Mouse (Mus musculus) myocyte (in vitro differentiated cells): ENCODE results near the gene Trip12. TPM values are rescaled to one million over a fixed set of nuclear protein-coding genes. Genes with fewer than 3 reads are reported as not detected.

ENCODE experiments used
- H3K27me3 ChIP-seq: one replicate; pipeline ENCODE4 v1.6.1; 2011; ENCODE audit not compliant: control insufficient read depth, insufficient read depth, insufficient read length
- H3K36me3 ChIP-seq: one replicate; pipeline ENCODE4 v1.6.1; 2011; ENCODE audit not compliant: control insufficient read depth, insufficient read depth
- H3K4me2 ChIP-seq: one replicate; pipeline ENCODE4 v1.6.1; 2011; ENCODE audit warnings: low read depth, control low read depth
- H3K4me3 ChIP-seq: one replicate; pipeline ENCODE4 v1.5.1; 2011; ENCODE audit warnings: mild to moderate bottlenecking, control low read depth, moderate library complexity
- H3K79me2 ChIP-seq: one replicate; pipeline ENCODE4 v1.6.1; 2011; ENCODE audit not compliant: control insufficient read depth, insufficient read depth
- H3ac ChIP-seq: one replicate; pipeline ENCODE4 v1.6.1; 2011; ENCODE audit not compliant: control insufficient read depth, insufficient read length
- CEBPB ChIP-seq: IDR thresholded peaks from 2 replicates; pipeline ENCODE4 v1.6.1; 2011; ENCODE audit warnings: mild to moderate bottlenecking, moderate library complexity; ENCODE audit not compliant: poor library complexity, insufficient read depth, severe bottlenecking
- E2F4 ChIP-seq: IDR thresholded peaks from one replicate; pipeline ENCODE4 v1.6.1; 2011; ENCODE audit warnings: mild to moderate bottlenecking, control low read depth, moderate library complexity; ENCODE audit not compliant: insufficient read depth
- MAX ChIP-seq: IDR thresholded peaks from one replicate; pipeline ENCODE4 v1.6.1; 2011; ENCODE audit warnings: low read depth, mild to moderate bottlenecking, control low read depth
- MYOD1 ChIP-seq, 3 experiments: IDR thresholded peaks; one replicate each; pipeline ENCODE4 v1.6.1; 2011; ENCODE audit warnings: control low read depth in 2 of 3, low read depth in 2 of 3, mild to moderate bottlenecking in 2 of 3, moderate library complexity in 1 of 3; ENCODE audit not compliant: insufficient read length in 2 of 3, control insufficient read depth in 1 of 3
- MYOG ChIP-seq, 3 experiments: IDR thresholded peaks; one replicate each; pipeline ENCODE4 v1.6.1; 2011; ENCODE audit warnings: control low read depth in 2 of 3, low read depth in 2 of 3, mild to moderate bottlenecking in 2 of 3; ENCODE audit not compliant: insufficient read length in 2 of 3, control insufficient read depth in 1 of 3, insufficient read depth in 1 of 3
- POLR2A ChIP-seq: IDR thresholded peaks from one replicate; pipeline ENCODE4 v1.6.1; 2011; ENCODE audit warnings: low read depth, mild to moderate bottlenecking, control low read depth, moderate library complexity; ENCODE audit not compliant: insufficient read length
- POLR2AphosphoS2 ChIP-seq: IDR thresholded peaks from one replicate; pipeline ENCODE4 v1.6.1; 2011; ENCODE audit warnings: low read depth, control low read depth; ENCODE audit not compliant: insufficient read length
- REST ChIP-seq: IDR thresholded peaks from one replicate; pipeline ENCODE4 v1.6.1; 2011; ENCODE audit warnings: mild to moderate bottlenecking, control low read depth, moderate library complexity; ENCODE audit not compliant: insufficient read depth, insufficient read length
- SRF ChIP-seq: IDR thresholded peaks from one replicate; pipeline ENCODE4 v1.6.1; 2011; ENCODE audit warnings: low read depth; ENCODE audit not compliant: control insufficient read depth, insufficient read length
- TCF12 ChIP-seq: IDR thresholded peaks from one replicate; pipeline ENCODE4 v1.6.1; 2011; ENCODE audit warnings: mild to moderate bottlenecking, control low read depth; ENCODE audit not compliant: poor library complexity, insufficient read depth, severe bottlenecking
- TCF3 ChIP-seq: IDR thresholded peaks from one replicate; pipeline ENCODE4 v1.6.1; 2011; ENCODE audit warnings: low read depth, control low read depth; ENCODE audit not compliant: insufficient read length
- USF1 ChIP-seq: IDR thresholded peaks from one replicate; pipeline ENCODE4 v1.6.1; 2011; ENCODE audit warnings: low read depth, mild to moderate bottlenecking, control low read depth, moderate library complexity
- polyA plus RNA-seq: library from polyadenylated mRNA; unstranded; fragments of >200 nt; fragmentation: generic; extraction: Trizol; gene quantifications from one replicate; pipeline ENCODE4 v1.2.1, GENCODE M21; 2012; ENCODE audit warnings: missing spikeins

The Trip12 gene
- polyA plus RNA-seq, 1 experiment = 52.6 TPM

- H3K36me3 ChIP-seq = peaks cover 52% of the 10 kb centered on the region
- TF ChIP-seq USF1 (no peak), POLR2AphosphoS2 (no peak), SRF (no peak), POLR2A (no peak), CEBPB (no peak), MYOG (IDR thresholded peaks at IDR 0.05; ENCODE audit: control insufficient read depth in 1 of 3, insufficient read depth in 1 of 3, insufficient read length in 2 of 3, low read depth in 2 of 3) (no peak), TCF12 (no peak), E2F4 (no peak), MYOD1 (IDR thresholded peaks at IDR 0.05; ENCODE audit: control insufficient read depth in 1 of 3, insufficient read length in 2 of 3, low read depth in 2 of 3) (no peak)
Measured at GRCm38 (mm10) chr1:84722841-84723240, 117.5 kb downstream of the Trip12 start.

GRCm38 (mm10) chr1:84722371-84722770 lies 117.9 kb downstream of the Trip12 start:
- Histone ChIP-seq H3ac (no peak overlapping the region), H3K4me3 (no peak overlapping the region), H3K36me3 (peaks cover 47% of the 10 kb centered on the region), H3K4me2 (no peak overlapping the region), H3K27me3 (no peaks in the 10 kb centered on the region), H3K79me2 (no peaks in the 10 kb centered on the region)
- TF ChIP-seq CEBPB (no peak), SRF (no peak), TCF3 (no peak), POLR2A (no peak), E2F4 (no peak), POLR2AphosphoS2 (no peak), REST (no peak), TCF12 (no peak), USF1 (no peak), MAX (no peak), MYOG (IDR thresholded peaks at IDR 0.05; ENCODE audit: control insufficient read depth in 1 of 3, insufficient read depth in 1 of 3, insufficient read length in 2 of 3, low read depth in 2 of 3) (no peak), MYOD1 (IDR thresholded peaks at IDR 0.05; ENCODE audit: control insufficient read depth in 1 of 3, insufficient read length in 2 of 3, low read depth in 2 of 3) (no peak)

More at GRCm38 (mm10) chr1:84722841-84723240, 117.5 kb downstream of the Trip12 start:
- Histone ChIP-seq H3K27me3 (no peaks in the 10 kb centered on the region), H3K4me2 (no peak overlapping the region), H3K4me3 (no peak overlapping the region), H3ac (no peak overlapping the region), H3K79me2 (no peaks in the 10 kb centered on the region)

DNA sequence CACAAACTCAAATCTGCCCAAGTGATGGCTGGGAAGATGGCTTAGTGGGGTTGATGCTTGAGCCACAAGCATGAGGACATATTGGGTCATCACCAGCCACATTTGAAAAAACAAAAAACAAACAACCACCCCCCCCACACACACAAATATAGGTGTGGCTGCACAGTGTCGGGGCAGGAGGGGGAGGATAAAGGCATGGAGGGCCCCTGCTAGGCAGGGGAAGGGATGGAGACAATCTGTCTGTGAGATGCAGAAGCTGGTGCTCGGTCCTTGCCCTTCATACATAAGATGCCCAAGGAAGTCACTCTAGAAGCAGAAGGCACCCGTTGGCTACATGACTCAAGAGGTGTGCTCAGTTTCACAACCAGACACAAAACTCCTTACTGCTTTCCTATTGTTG lies 118.4 kb downstream of the Trip12 start:
- no peak overlapping the region for H3K4me3 ChIP-seq
- no peak for TF ChIP-seq MYOD1 (IDR thresholded peaks at IDR 0.05; ENCODE audit: control insufficient read depth in 1 of 3, insufficient read length in 2 of 3, low read depth in 2 of 3)
- peak; percentile 23 for TF ChIP-seq POLR2AphosphoS2
- no peak for TF ChIP-seq TCF3
- TF ChIP-seq TCF12 = no peak
- no peak for TF ChIP-seq USF1
- H3K36me3 ChIP-seq = peaks cover 46% of the 10 kb centered on the region
- no peak overlapping the region for H3ac ChIP-seq
- no peaks in the 10 kb centered on the region for H3K27me3 ChIP-seq
- H3K4me2 ChIP-seq = no peak overlapping the region
- no peaks in the 10 kb centered on the region for H3K79me2 ChIP-seq

GRCm38 (mm10) chr1:84709810-84710785 lies 130.2 kb downstream of the Trip12 start:
- no peaks in the 10 kb centered on the region for H3K79me2 ChIP-seq
- TF ChIP-seq MYOG (IDR thresholded peaks at IDR 0.05; ENCODE audit: control insufficient read depth in 1 of 3, insufficient read depth in 1 of 3, insufficient read length in 2 of 3, low read depth in 2 of 3) = no peak
- no peak for TF ChIP-seq POLR2A
- TF ChIP-seq USF1 = no peak
- no peak for TF ChIP-seq TCF12
- H3ac ChIP-seq = no peak overlapping the region
- H3K36me3 ChIP-seq = no peaks in the 10 kb centered on the region
- no peak overlapping the region for H3K4me2 ChIP-seq
- H3K27me3 ChIP-seq = no peaks in the 10 kb centered on the region
- no peak overlapping the region for H3K4me3 ChIP-seq

- Histone ChIP-seq H3K4me3 (no peak overlapping the region), H3ac (no peak overlapping the region)
Measured at GRCm38 (mm10) chr1:84709406-84709805, 130.9 kb downstream of the Trip12 start.

More at GRCm38 (mm10) chr1:84709406-84709805, 130.9 kb downstream of the Trip12 start:
- Histone ChIP-seq H3K4me2 (no peak overlapping the region), H3K27me3 (no peaks in the 10 kb centered on the region), H3K36me3 (no peaks in the 10 kb centered on the region), H3K79me2 (no peaks in the 10 kb centered on the region)
- no peak for TF ChIP-seq POLR2A
- TF ChIP-seq TCF3 = no peak
- no peak for TF ChIP-seq TCF12
- TF ChIP-seq MYOD1 (IDR thresholded peaks at IDR 0.05; ENCODE audit: control insufficient read depth in 1 of 3, insufficient read length in 2 of 3, low read depth in 2 of 3) = no peak
- no peak for TF ChIP-seq REST
